Mouse (Mus musculus) spleen, postnatal 36 days (tissue): ENCODE data around the gene Nacc1.

Experiments used
- DNase-seq, 2 experiments: peaks; one replicate each; pipeline ENCODE4 v3.0.0; 2022; ENCODE audit warnings: low spot score in 2 of 2, mixed read lengths in 1 of 2

The Nacc1 gene

GRCm38 (mm10) chr8:84663483-84664327 lies 24.0 kb downstream of the Nacc1 start:
- peak; percentile 96 to 97 for DNase-seq

DNA sequence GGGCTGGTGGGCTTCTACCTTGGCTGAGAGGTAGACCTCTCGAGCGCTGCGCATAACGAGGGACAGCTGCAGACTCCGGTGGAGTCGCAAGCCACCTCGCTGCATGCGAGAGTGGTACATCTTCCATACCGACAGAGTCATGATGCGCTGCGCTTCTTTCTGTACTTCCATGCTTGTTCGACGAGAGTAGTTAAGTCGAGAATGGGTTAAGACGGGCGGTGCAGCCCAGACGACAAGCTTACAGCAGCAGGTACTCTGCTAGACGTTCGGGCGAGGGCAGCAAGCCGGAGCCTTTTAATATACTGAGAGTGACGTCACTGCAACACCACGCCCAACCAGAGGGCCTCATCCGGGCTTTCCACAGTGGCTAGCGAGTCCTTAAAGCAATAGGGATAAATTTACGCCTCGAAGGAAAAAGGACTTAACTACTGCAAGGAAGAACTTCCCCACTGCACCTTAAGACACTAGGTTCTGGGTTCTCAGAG lies 25.0 kb downstream of the Nacc1 start, which contains the start of gene Ier2:
Ier2 (minus strand) TSS at position 272 of the 485 bp plus-strand sequence.
- DNase-seq = peak; percentile 93 to 95

DNA sequence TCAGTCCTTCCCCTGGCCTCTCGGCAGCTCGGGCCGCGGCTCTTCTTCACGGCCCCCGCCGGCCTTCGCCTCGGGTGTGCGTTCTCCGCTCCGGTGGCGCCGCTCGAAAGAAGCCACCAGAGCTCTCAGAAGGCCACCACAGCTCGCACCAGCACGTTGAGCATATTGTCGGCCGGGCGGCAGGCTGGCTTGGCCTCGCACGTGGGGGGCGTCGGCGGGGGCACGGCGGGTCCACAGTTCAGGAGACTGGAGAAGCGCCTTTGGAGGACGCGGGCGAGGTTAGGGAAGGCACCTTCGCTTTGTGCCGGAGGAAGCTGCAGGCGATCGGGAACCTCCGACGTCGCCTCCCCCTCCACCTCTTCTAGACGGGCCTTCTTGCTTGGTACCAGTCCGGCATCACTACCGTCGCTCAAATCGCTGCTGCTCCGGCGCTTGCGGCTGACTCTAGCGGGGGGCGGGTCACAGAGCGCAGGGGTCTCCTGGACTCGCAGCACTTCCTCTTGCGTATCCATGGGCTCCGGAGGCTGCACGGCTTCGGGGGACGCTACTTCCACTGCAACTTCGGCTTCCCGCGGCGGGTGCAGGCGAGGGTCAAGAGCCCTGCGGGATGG lies 25.6 kb downstream of the Nacc1 start:
- peak; percentile 52 to 57 for DNase-seq

GRCm38 (mm10) chr8:84661458-84661871 lies 26.2 kb downstream of the Nacc1 start:
- DNase-seq = peak; percentile 95

DNA sequence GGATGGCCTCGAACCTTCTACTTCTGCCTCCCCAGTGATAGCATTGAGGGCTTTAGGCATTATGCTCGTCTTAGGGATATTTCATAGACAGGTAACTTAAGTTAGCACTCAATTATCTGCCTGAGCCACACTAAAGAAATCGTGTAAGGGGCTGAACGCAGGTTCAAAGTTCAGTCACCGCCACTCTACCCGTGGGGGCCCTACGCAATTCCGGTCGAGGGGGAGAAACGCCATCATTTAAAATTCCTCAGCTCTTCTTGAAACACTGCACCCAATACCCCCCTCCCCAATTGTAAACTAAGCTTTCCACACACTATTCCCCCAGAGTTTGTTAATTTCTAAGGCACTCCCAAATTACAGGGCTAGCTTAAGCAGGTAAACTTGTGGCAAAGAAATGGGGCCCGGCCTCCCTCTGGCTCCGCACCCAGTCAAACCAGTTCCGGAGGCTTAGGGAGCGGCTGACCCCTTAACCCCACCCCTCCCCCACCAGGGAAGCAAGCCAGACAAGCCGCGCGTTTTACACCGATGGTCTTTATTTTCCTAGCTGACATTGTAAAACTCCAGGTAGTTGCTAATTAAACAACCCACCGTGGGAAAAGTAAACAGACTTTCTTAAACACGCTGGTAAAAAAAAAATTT lies 26.7 kb downstream of the Nacc1 start:
- peak in 1 of 2 experiments; percentile 45 for DNase-seq

DNA sequence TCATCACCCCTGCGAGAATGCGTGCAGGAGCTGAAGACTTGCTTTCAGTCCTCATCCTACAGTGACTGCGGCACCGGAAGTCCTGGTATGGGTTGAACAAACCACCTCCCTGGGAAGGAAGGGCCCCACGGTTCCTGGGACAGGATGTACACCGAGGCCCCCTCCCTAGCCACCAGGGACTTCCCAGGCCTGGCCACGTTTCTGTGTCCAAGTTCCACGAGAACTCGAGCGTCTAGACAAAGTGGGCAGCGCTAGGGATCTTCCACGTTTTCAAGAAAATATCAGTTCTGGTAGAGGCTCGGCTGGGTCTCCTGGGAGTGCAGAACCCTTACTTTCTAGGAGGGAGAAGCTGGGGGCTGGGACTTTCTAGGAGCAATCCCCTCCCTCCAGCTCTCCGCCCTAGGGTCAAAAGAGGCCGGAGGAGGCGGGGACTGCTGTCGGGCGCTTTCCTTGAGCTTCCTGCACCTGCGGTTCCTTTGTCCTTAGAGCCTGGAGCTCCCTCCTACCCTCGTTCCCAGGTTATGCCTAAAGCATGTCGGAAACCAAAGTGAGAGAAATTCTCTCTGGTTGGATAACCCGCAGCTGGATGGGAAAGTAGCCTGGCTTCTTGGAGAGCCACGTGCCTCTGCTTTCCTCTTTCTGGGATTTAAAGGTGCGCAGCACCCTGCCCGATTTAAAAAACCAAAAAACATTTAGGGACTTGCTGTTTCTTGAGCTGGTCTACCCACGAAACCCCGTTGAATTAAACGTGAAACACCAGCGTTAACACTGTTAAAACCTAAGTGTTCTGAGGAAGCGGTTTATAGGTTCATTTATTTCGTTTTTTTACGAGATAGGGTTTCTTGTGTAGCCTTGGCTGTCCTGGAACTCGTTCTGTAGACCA lies 27.5 kb downstream of the Nacc1 start:
- DNase-seq = peak; percentile 71 to 73

DNA sequence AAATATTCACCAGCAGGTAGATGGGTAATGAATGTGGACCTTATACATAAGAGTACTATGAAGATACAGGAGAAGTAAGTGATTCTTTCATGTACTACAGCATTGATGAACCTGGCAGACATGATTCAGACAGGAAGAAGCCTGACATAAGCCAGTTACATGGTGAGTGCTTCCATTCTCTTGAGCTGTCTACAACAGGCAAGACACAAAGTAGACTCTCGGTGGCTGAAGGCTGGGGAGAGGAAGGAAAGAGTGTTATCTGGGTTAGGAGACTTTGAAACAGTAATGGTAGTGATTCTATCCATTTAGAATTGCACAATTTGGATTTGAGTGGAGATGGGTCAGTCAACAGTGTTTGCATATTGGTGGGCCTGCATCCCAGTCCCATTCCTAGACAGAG lies 28.7 kb downstream of the Nacc1 start:
- no peak for DNase-seq

GRCm38 (mm10) chr8:84657680-84658079 lies 30.0 kb downstream of the Nacc1 start:
- DNase-seq = no peak

DNA sequence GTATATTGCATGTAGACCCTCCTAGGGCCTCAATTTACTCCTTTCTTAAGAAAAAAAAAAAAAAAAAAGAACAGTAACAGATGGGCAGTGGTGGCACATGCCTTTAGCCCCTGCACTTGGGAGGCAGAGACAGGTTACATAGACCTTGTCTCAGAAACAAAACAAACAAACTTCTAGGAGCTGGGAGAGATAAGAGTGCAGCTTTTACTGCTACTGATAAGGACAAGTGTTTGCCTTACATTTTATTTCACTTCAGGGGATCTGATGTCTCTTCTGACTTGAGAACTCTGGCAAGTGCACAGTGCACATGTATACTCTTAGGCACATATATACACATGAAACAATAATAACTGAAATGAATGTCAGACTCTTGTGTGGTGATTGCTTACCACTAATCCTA lies 30.5 kb downstream of the Nacc1 start:
- DNase-seq = no peak

- peak; percentile 82 to 87 for DNase-seq
Measured at GRCm38 (mm10) chr8:84656641-84657126, 31.0 kb downstream of the Nacc1 start.

DNA sequence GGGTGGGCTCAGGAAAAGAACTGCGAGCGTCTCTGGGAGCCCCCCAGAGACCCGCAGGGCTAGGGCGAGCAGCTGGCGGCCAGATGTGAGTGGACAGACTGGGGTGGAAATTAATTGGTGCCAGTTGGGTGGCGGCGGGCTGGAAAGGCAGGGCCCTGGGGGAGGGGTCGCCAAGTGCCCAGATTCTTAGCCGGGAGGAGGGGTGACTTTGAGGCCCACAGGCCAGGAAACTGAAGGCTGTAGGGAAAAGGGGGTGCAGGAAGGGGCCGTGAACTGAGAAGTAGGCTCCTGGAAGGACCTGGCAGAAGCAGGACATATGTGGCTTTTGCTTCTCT lies 31.5 kb downstream of the Nacc1 start:
- DNase-seq = no peak

DNA sequence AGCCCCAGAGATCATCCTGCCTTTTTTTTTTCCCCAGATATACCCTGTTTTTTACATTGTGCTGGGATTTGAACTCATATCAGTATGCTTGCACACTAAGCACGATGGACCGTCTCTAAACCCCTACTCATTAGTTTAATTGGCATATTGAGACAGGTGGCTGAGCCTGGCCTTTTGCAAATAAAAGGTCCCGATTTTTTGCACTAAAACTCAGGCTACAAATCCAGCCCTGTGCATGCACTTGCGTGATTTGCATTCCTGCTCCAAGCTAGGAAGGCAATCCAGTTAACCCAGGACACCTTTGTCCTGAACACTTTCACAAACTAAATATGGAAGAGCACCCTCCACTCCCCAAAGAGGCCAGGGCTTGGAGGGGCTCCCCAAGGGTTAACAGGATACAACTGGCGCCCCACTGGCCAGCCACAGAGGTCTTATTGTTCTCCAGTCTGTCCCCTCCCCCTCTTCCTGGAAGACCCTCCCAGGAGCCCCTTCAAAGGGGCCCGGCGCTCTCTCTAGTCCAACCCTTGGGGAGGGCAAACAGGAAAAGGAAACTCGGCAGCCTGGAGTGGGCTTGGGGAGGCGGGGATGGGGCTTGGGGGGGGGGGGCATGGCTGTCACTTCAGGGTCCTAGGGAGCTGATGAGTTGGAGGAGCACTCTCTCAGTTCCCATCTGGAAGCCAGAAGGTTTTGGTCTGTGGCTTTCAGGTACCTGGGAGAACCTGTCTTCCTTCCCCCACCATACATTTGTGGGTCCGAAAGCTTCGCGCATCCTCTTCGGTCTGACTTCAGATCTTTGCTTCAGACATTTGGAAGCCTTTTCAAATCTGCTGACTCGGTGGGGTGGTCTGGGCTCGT lies 32.1 kb downstream of the Nacc1 start:
- DNase-seq = no peak

- DNase-seq = no peak
Measured at GRCm38 (mm10) chr8:84654597-84654996, 33.1 kb downstream of the Nacc1 start.

GRCm38 (mm10) chr8:84653092-84653631 lies 34.5 kb downstream of the Nacc1 start:
- no peak for DNase-seq

DNA sequence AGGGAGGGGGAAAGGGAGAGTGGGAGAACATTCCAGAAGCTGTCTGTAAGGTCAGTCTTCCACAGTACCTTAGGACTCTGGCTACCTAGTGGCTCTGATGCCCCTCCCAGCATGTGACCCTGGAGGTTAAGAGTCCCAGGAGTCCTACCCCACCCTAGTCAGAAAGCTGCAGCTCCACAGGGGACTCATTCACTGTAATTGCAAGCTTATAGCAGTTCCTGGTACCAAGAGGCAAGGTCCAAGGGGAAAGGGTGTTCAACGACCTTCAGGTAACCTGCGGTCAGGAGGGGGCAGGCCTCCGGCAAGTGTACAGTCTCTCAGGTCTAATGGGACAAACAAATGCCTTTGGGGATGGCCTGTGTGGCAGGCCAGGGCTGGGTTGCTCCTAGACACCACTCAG lies 37.4 kb downstream of the Nacc1 start:
- DNase-seq = no peak

- no peak for DNase-seq
Measured at GRCm38 (mm10) chr8:84647461-84647901, 40.2 kb downstream of the Nacc1 start.

DNA sequence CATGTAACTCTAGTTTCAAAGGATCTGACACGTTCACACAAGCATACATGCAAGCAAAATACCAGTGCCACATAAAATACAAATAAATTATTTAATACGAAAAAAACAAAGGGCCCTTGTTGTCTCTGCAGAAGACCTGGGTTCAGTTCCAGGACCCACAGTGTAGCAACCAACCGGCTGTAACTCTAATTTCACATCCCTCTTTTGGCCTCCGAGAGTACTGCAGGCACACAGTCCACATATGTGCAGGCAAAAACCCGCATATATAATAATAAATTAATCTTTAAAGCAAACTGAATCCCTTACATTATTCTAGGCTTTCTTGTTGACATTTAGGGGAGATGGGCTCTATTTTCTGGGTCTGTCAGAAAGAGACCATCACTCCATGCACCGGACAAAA lies 40.9 kb downstream of the Nacc1 start:
- DNase-seq = no peak

GRCm38 (mm10) chr8:84643019-84643418 lies 44.6 kb downstream of the Nacc1 start:
- DNase-seq = no peak

DNA sequence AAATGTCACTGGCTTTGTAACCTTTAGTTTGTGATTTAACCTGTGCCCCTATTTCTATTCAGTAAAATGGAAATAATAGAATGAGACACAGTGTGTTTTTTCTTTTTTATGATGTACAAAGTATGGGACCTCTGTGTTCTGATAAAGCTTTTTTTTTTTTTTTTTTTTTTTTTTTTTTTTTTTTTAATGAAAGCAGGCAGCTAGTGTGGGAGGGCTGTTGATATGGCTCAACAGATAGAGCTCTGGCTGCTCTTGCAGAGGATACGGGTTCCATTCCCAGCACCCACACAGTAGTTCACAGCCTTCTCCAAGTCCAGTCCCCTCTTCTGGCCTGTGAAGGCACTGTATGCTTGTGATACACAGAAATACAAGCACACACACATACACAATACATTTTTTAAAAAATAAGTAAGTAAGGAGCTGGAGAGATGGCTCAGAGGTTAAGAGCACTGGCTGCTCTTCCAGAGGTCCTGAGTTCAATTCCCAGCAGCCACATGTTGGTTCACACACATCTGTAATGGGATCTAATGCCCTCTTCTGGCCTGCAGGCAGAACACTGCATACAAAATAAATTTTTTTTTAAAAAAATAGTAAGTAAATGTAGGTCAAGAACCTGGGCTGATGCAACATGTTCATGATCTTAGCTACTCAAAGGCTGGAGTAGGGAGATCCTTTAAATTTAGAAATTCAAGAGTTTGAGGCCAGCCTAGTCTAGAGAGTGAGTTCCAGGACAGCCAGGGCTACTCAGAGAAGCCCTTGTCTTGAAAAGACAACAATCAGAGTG lies 45.9 kb downstream of the Nacc1 start:
- DNase-seq = no peak
